Mouse (Mus musculus): ENCODE measurements at regions not wholly inside any gene's neighbourhood (a gene's known extent, or its start where the extent isn't known, plus 50 kb on each side); places are given as distances from the start of the nearest gene placed in this dataset.

DNA sequence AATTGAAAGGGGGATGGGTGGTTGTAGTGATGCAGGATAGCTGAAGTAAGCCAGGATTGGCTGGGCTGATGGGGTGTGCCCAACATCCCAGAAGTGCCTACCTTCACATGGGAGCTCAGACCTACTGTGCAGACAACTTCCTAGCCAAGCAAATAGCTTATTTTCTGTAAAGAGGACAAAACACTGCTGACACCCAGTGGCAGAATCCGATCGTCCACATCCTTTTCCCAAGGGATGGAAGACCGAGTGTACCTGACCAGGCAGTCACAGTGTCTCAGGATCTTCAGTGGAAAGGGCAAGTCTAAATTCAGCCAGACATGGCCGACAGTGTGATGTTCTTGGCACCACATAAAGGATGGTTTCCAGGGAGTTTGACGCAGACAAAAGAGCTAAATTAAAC is 114.4 kb downstream of the Nmur2 start:
- Histone ChIP-seq H3K27me3 (ENCODE audit: control insufficient read depth, insufficient read depth, low read depth, low read length) (no peaks in the 10 kb centered on the region), H3K9ac (ENCODE audit: low read depth, low read length) (no peak overlapping the region), H3K4me1 (ENCODE audit: control insufficient read depth, insufficient read depth, low read length) (no peaks in the 10 kb centered on the region), H3K4me2 (ENCODE audit: low read length) (no peak overlapping the region), H3K27ac (ENCODE audit: low read length) (no peak overlapping the region), H3K9me3 (replicated peaks; ENCODE audit: control insufficient read depth, low read length, poor library complexity, severe bottlenecking) (no peaks in the 10 kb centered on the region), H3K36me3 (ENCODE audit: control insufficient read depth, insufficient read depth, low read length) (no peaks in the 10 kb centered on the region), H3K4me3 (ENCODE audit: low read depth, low read length) (no peak overlapping the region)
- ATAC-seq, result no peak
- 76% methylated on average over 5 of the region's 5 CpGs for WGBS

DNA sequence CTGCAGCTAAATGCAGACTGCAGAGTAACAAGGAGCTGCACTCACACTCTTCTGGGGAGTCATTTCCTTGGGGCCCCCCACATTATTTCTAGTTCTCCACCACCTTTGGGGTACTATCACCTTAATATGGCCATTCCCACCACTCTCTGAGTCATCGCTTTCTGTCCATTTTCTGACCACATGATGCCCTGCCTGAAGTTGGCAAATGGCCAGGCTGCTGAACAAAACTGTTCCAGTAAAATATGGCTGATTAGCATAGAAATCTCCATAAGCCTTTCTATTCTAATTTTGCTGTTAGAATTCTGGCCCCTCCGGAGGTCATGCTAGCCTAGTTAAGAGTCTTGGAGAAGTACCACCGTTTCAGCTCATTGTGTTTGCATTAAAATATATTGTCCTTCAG is 121.7 kb downstream of the Nmur2 start:
- WGBS, result 48% methylated on average over 3 of the region's 3 CpGs

DNA sequence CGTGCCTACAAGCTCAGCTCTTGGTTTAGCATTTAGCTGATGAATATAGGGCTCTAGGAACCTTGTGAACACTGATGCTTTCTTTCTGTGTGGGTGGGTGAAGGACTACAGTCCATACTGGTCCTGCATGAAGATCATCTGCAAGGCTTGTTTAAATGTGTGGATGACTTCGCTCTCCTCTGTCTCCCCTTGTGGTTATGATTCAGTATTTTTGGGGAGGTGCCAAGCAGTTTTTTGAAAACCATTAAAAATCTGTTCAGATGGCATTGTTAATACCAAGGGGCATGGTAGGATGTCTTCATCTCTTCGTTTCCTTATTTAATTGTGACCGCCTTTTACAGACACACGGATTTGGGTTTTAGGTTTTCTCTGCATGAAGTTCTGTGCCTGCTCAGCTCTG is 122.4 kb downstream of the Nmur2 start:
- no peaks in the 10 kb centered on the region for H3K27me3 ChIP-seq (ENCODE audit: control insufficient read depth, insufficient read depth, low read depth, low read length)
- no peaks in the 10 kb centered on the region for H3K36me3 ChIP-seq (ENCODE audit: control insufficient read depth, insufficient read depth, low read length)
- whole genome bisulfite sequencing, result 78% methylated on average over 5 of the region's 5 CpGs
- no peak overlapping the region for H3K9ac ChIP-seq (ENCODE audit: low read depth, low read length)
- no peak overlapping the region for H3K27ac ChIP-seq (ENCODE audit: low read length)
- no peak for ATAC-seq
- no peak overlapping the region for H3K4me2 ChIP-seq (ENCODE audit: low read length)
- no peak overlapping the region for H3K4me3 ChIP-seq (ENCODE audit: low read depth, low read length)
- peaks cover 8% of the 10 kb centered on the region; the same call in 1 of the 2 replicates for H3K4me1 ChIP-seq (ENCODE audit: control insufficient read depth, insufficient read depth, low read length)
- H3K9me3 ChIP-seq (replicated peaks; ENCODE audit: control insufficient read depth, low read length, poor library complexity, severe bottlenecking), result no peaks in the 10 kb centered on the region

More for the DNA sequence above, 121.7 kb downstream of the Nmur2 start:
- Histone ChIP-seq H3K27me3 (ENCODE audit: control insufficient read depth, insufficient read depth, low read depth, low read length) (no peaks in the 10 kb centered on the region), H3K9ac (ENCODE audit: low read depth, low read length) (no peak overlapping the region), H3K4me1 (ENCODE audit: control insufficient read depth, insufficient read depth, low read length) (peaks cover 8% of the 10 kb centered on the region; the same call in 1 of the 2 replicates), H3K27ac (ENCODE audit: low read length) (no peak overlapping the region), H3K4me3 (ENCODE audit: low read depth, low read length) (no peak overlapping the region), H3K36me3 (ENCODE audit: control insufficient read depth, insufficient read depth, low read length) (no peaks in the 10 kb centered on the region), H3K9me3 (replicated peaks; ENCODE audit: control insufficient read depth, low read length, poor library complexity, severe bottlenecking) (no peaks in the 10 kb centered on the region), H3K4me2 (ENCODE audit: low read length) (no peak overlapping the region)
- no peak for ATAC-seq

DNA sequence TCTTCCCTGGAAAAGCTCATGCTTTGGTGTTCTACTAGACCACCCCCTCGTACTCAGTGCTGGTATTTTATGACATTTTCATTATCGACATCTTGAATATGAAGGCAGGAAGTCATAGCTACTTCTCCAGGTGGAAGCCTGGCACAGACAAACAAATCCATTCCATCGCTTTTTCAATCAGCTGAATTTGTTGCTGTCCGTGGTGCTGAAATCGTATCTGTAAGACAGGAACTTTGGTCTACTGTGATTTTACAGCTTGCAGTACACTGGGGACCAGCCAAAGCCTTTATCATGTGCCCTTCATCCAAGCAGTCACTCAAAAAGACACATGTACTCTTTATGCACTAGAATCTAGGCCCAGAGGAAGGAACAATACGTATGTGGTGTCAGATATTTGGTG is 143.3 kb downstream of the Nmur2 start:
- no peak overlapping the region for H3K27ac ChIP-seq (ENCODE audit: low read length)
- 21% methylated on average over 6 of the region's 6 CpGs for WGBS
- H3K36me3 ChIP-seq (ENCODE audit: control insufficient read depth, insufficient read depth, low read length), result no peaks in the 10 kb centered on the region
- H3K4me1 ChIP-seq (ENCODE audit: control insufficient read depth, insufficient read depth, low read length), result no peaks in the 10 kb centered on the region
- ATAC-seq, result no peak
- no peak overlapping the region for H3K4me2 ChIP-seq (ENCODE audit: low read length)
- H3K9ac ChIP-seq (ENCODE audit: low read depth, low read length), result no peak overlapping the region
- no peak overlapping the region for H3K4me3 ChIP-seq (ENCODE audit: low read depth, low read length)
- no peaks in the 10 kb centered on the region for H3K27me3 ChIP-seq (ENCODE audit: control insufficient read depth, insufficient read depth, low read depth, low read length)
- H3K9me3 ChIP-seq (replicated peaks; ENCODE audit: control insufficient read depth, low read length, poor library complexity, severe bottlenecking), result no peaks in the 10 kb centered on the region

DNA sequence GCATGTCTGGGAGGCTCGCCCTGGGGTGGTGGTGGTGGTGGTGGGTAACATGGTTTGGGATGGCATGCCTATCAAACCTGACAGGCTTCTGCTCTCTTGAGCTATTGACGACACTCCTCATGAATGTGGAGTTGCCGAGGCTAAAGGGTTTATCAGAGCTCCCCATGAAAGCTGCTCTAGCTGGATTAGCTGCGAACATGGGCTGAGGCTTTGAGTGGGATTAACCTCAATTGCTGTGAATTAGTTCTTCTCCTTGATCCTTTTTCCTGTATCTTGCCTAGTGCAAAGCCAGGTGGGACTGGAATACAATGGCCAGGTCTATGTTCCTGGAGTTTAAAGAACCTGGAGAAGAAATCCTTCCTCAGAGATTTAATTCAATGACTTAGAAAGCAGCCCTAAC is 150.6 kb downstream of the Nmur2 start:
- Histone ChIP-seq H3K27me3 (ENCODE audit: control insufficient read depth, insufficient read depth, low read depth, low read length) (no peaks in the 10 kb centered on the region), H3K27ac (ENCODE audit: low read length) (no peak overlapping the region), H3K9ac (ENCODE audit: low read depth, low read length) (no peak overlapping the region), H3K9me3 (replicated peaks; ENCODE audit: control insufficient read depth, low read length, poor library complexity, severe bottlenecking) (no peaks in the 10 kb centered on the region), H3K36me3 (ENCODE audit: control insufficient read depth, insufficient read depth, low read length) (no peaks in the 10 kb centered on the region), H3K4me2 (ENCODE audit: low read length) (no peak overlapping the region), H3K4me1 (ENCODE audit: control insufficient read depth, insufficient read depth, low read length) (no peaks in the 10 kb centered on the region), H3K4me3 (ENCODE audit: low read depth, low read length) (no peak overlapping the region)
- WGBS, result 37% methylated on average over 4 of the region's 4 CpGs
- no peak for ATAC-seq

DNA sequence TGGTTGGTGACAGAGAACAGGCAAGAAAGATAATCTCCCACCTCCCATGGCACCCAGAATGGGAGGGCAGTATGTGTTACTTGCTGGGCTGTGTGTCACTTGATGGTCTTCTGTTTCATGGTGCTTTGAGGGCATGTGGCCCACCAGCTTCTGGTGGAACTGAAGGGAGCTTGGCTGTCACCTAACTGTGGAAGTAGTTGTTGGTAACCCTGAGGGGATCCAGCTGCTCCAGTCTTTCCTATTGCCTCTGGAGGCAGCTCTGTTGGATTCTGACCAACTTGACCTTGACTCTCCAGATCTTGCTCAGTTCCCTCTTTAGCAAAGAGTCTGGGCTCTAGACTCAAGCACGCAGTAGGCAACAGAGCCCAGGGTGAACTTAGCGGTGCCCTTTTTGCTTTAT is 162.2 kb downstream of the Nmur2 start:
- no peak overlapping the region for H3K9ac ChIP-seq (ENCODE audit: low read depth, low read length)
- WGBS, result 100% methylated on average over 2 of the region's 2 CpGs
- no peak for ATAC-seq
- no peak overlapping the region for H3K4me2 ChIP-seq (ENCODE audit: low read length)
- no peaks in the 10 kb centered on the region for H3K4me1 ChIP-seq (ENCODE audit: control insufficient read depth, insufficient read depth, low read length)
- H3K27me3 ChIP-seq (ENCODE audit: control insufficient read depth, insufficient read depth, low read depth, low read length), result no peaks in the 10 kb centered on the region
- H3K4me3 ChIP-seq (ENCODE audit: low read depth, low read length), result no peak overlapping the region
- no peaks in the 10 kb centered on the region for H3K36me3 ChIP-seq (ENCODE audit: control insufficient read depth, insufficient read depth, low read length)
- no peaks in the 10 kb centered on the region for H3K9me3 ChIP-seq (replicated peaks; ENCODE audit: control insufficient read depth, low read length, poor library complexity, severe bottlenecking)
- H3K27ac ChIP-seq (ENCODE audit: low read length), result no peak overlapping the region

DNA sequence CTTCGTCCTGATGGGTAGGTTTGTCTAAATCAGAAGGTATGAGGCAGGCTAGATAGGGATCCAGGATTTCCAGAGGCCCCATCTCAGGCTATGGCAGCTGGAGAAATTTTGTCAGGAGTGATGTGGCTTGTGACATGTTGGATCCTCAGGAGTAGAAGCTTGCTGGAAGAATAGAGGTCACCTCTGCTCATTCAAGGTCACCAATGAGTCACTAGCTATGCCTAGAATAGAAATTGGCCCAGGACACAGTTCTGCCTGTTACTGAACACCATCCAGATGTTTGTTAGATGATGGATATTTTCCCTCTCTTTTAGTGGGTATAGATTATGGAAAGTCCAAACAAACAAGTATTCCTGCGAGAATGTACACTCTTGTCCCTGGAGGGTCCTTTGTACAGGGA is 173.7 kb downstream of the Nmur2 start:
- H3K27ac ChIP-seq (ENCODE audit: low read length), result no peak overlapping the region
- no peak overlapping the region for H3K4me2 ChIP-seq (ENCODE audit: low read length)
- no peak overlapping the region for H3K4me3 ChIP-seq (ENCODE audit: low read depth, low read length)
- H3K9me3 ChIP-seq (replicated peaks; ENCODE audit: control insufficient read depth, low read length, poor library complexity, severe bottlenecking), result no peaks in the 10 kb centered on the region
- no peak overlapping the region for H3K9ac ChIP-seq (ENCODE audit: low read depth, low read length)
- ATAC-seq, result no peak
- no peaks in the 10 kb centered on the region for H3K4me1 ChIP-seq (ENCODE audit: control insufficient read depth, insufficient read depth, low read length)
- WGBS, result 74% methylated on average over 2 of the region's 2 CpGs
- H3K27me3 ChIP-seq (ENCODE audit: control insufficient read depth, insufficient read depth, low read depth, low read length), result no peaks in the 10 kb centered on the region
- H3K36me3 ChIP-seq (ENCODE audit: control insufficient read depth, insufficient read depth, low read length), result no peaks in the 10 kb centered on the region

DNA sequence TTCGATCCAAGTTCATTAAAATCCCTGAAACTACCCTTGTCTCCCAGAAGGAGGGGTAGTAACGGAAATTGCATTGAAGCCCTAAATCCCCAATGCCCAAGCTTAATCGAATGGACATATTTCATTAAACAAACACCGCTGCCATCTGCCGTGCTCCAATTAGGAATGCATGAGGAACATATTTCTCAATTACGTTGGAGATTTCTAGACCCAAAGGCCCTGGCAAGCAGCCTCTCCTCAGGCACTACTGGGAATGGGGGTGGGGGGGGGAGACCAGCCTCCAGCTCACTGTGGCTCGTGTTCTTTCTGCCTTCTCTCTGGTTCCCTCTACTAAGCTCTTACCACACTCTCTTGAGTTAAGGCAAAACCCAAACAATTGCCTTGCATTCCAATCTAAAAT is 181.6 kb downstream of the Nmur2 start:
- Histone ChIP-seq H3K4me2 (ENCODE audit: low read length) (no peak overlapping the region), H3K4me1 (ENCODE audit: control insufficient read depth, insufficient read depth, low read length) (no peaks in the 10 kb centered on the region), H3K9me3 (replicated peaks; ENCODE audit: control insufficient read depth, low read length, poor library complexity, severe bottlenecking) (0 out of 2 replicates have a peak, but pooled peaks cover 2% of the 10 kb centered on the region), H3K27me3 (ENCODE audit: control insufficient read depth, insufficient read depth, low read depth, low read length) (no peaks in the 10 kb centered on the region), H3K27ac (ENCODE audit: low read length) (no peak overlapping the region), H3K36me3 (ENCODE audit: control insufficient read depth, insufficient read depth, low read length) (no peaks in the 10 kb centered on the region), H3K9ac (ENCODE audit: low read depth, low read length) (no peak overlapping the region), H3K4me3 (ENCODE audit: low read depth, low read length) (no peak overlapping the region)
- WGBS, result 50% methylated on average over 7 of the region's 7 CpGs
- ATAC-seq, result no peak

DNA sequence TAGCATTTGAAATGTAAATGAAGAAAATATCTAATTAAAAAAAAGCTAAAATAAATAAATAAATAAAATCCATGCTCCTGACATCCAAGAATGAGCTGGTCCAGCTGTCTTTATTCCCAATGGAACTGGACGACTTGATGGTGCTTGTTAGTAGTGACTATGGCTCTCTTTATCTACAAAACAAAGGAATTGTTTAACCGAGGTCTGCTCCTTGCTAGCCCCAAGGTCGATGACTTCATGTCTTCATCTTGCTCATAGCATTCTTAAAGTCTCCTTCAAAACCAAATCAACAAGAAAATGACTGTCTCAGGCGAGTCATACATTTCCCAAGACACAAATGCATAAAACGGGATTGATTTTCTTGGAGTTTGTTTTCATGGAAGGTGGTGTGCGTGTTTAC is 212.5 kb upstream of the Glra1 start:
- H3K4me2 ChIP-seq (ENCODE audit: low read length), result no peak overlapping the region
- no peaks in the 10 kb centered on the region for H3K36me3 ChIP-seq (ENCODE audit: control insufficient read depth, insufficient read depth, low read length)
- no peak overlapping the region for H3K4me3 ChIP-seq (ENCODE audit: low read depth, low read length)
- H3K27me3 ChIP-seq (ENCODE audit: control insufficient read depth, insufficient read depth, low read depth, low read length), result no peaks in the 10 kb centered on the region
- ATAC-seq, result no peak
- H3K27ac ChIP-seq (ENCODE audit: low read length), result no peak overlapping the region
- H3K4me1 ChIP-seq (ENCODE audit: control insufficient read depth, insufficient read depth, low read length), result no peaks in the 10 kb centered on the region
- H3K9me3 ChIP-seq (replicated peaks; ENCODE audit: control insufficient read depth, low read length, poor library complexity, severe bottlenecking), result no peaks in the 10 kb centered on the region
- H3K9ac ChIP-seq (ENCODE audit: low read depth, low read length), result no peak overlapping the region
- WGBS, result 45% methylated on average over 6 of the region's 6 CpGs

DNA sequence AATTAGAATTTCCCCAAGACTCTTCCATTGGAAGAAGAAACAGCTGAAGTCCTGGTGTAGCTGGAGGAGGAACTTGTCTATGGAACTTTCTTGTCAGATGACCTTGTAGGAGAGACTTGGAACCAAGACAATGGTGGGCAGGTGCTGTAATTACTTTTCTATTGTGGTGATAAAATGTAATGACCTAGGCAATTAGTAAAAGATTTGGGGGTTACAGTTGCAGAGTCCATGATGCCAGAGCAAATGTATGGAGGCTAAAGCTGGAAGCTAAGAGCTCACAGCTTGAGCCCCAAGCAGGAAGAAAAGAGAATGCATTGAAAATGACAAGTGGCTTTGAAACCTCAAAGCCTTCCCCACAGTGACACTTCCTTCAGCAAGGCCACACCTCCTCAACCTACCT is 208.6 kb upstream of the Glra1 start:
- H3K36me3 ChIP-seq (ENCODE audit: control insufficient read depth, insufficient read depth, low read length), result no peaks in the 10 kb centered on the region
- H3K9me3 ChIP-seq (replicated peaks; ENCODE audit: control insufficient read depth, low read length, poor library complexity, severe bottlenecking), result no peaks in the 10 kb centered on the region
- H3K4me2 ChIP-seq (ENCODE audit: low read length), result no peak overlapping the region
- no peak overlapping the region for H3K4me3 ChIP-seq (ENCODE audit: low read depth, low read length)
- H3K4me1 ChIP-seq (ENCODE audit: control insufficient read depth, insufficient read depth, low read length), result no peaks in the 10 kb centered on the region
- no peaks in the 10 kb centered on the region for H3K27me3 ChIP-seq (ENCODE audit: control insufficient read depth, insufficient read depth, low read depth, low read length)
- no peak for ATAC-seq
- no peak overlapping the region for H3K9ac ChIP-seq (ENCODE audit: low read depth, low read length)
- H3K27ac ChIP-seq (ENCODE audit: low read length), result no peak overlapping the region
